Mouse (Mus musculus): ENCODE measurements around the gene Cdk14.
"Not testable (repeated sequence)": the region's sequence is repeated elsewhere in the genome, so short reads cannot be mapped to it uniquely, and the experiment has no call there.

The Cdk14 gene

GRCm38 (mm10) chr5:5260966-5261724, 159.0 kb downstream of the Cdk14 start:
- no peak for DNase-seq

GRCm38 (mm10) chr5:5260309-5260708, 159.8 kb downstream of the Cdk14 start:
- DNase-seq: no peak

GRCm38 (mm10) chr5:5254391-5254790, 165.7 kb downstream of the Cdk14 start:
- no peak for DNase-seq

GRCm38 (mm10) chr5:5253177-5253576, 166.9 kb downstream of the Cdk14 start:
- no peak for DNase-seq

GRCm38 (mm10) chr5:5247671-5248070, 172.4 kb downstream of the Cdk14 start:
- DNase-seq: no peak

- DNase-seq: no peak
These were observed 173.5 kb downstream of the Cdk14 start for GRCm38 (mm10) chr5:5246534-5247175.

GRCm38 (mm10) chr5:5245182-5245581, 174.9 kb downstream of the Cdk14 start:
- no peak for DNase-seq

- DNase-seq: no peak
These were observed 176.5 kb downstream of the Cdk14 start for GRCm38 (mm10) chr5:5243648-5244047.

- no peak for DNase-seq
These were observed 177.4 kb downstream of the Cdk14 start for GRCm38 (mm10) chr5:5242704-5243103.

- no peak for DNase-seq
These were observed 179.0 kb downstream of the Cdk14 start for GRCm38 (mm10) chr5:5241088-5241487.

GRCm38 (mm10) chr5:5240121-5240520, 180.0 kb downstream of the Cdk14 start:
- no peak for DNase-seq

- not testable (repeated sequence) for DNase-seq
These were observed 185.2 kb downstream of the Cdk14 start for GRCm38 (mm10) chr5:5234935-5235334.

- no peak for DNase-seq
These were observed 193.1 kb downstream of the Cdk14 start for GRCm38 (mm10) chr5:5226966-5227365.

- DNase-seq: no peak
These were observed 208.4 kb downstream of the Cdk14 start for GRCm38 (mm10) chr5:5211780-5212135.

GRCm38 (mm10) chr5:5211034-5211779, 208.9 kb downstream of the Cdk14 start:
- no peak for DNase-seq

- no peak for DNase-seq
These were observed 212.1 kb downstream of the Cdk14 start for GRCm38 (mm10) chr5:5208016-5208415.

- no peak for DNase-seq
These were observed 214.1 kb downstream of the Cdk14 start for GRCm38 (mm10) chr5:5206012-5206411.

- no peak for DNase-seq
These were observed 225.4 kb downstream of the Cdk14 start for GRCm38 (mm10) chr5:5194562-5195221.

GRCm38 (mm10) chr5:5189590-5189989, 230.5 kb downstream of the Cdk14 start:
- no peak for DNase-seq

GRCm38 (mm10) chr5:5185987-5186742, 233.9 kb downstream of the Cdk14 start:
- no peak for DNase-seq

GRCm38 (mm10) chr5:5185521-5185920, 234.6 kb downstream of the Cdk14 start:
- DNase-seq: no peak

GRCm38 (mm10) chr5:5180711-5181110, 239.4 kb downstream of the Cdk14 start:
- no peak for DNase-seq

- peak; percentile 64 for DNase-seq
These were observed 239.8 kb downstream of the Cdk14 start for GRCm38 (mm10) chr5:5180311-5180710.
